Mouse (Mus musculus) G1E (cell line): ENCODE data around the gene Rnf212.

ENCODE experiments used
- CTCF ChIP-seq: IDR thresholded peaks from 2 replicates; pipeline ENCODE4 v1.5.1; 2012; ENCODE audit warnings: low read depth, low read length, inconsistent platforms, mixed read lengths
- POLR2AphosphoS5 ChIP-seq: IDR thresholded peaks from 2 replicates; pipeline ENCODE4 v1.6.1; 2012; ENCODE audit warnings: low read depth, low read length, inconsistent platforms; ENCODE audit not compliant: insufficient replicate concordance
- TAL1 ChIP-seq: conservative IDR thresholded peaks from 2 replicates; pipeline ENCODE4 v1.6.1; 2012; ENCODE audit warnings: low read depth, low read length, inconsistent platforms, mixed read lengths

DNA sequence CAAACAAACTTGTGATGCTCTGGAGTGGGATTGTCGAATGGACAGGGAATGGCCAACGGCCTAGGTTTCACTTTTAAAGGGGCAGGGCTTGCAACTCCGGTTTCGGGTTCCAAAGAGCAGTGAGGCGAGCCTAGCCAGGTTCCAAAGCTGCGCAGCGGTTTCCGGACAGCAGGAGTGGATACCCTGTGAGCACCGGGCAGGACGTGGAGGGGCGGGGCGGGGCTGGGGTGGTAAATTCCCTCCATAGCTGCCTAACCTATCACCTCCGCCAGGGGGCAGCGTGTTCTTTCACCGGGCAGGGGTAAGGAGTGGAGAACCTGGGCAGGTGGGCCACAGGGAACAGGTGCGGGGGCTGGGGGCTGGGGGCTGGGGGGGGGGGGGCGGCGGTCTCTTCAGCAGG lies 82.5 kb downstream of the Rnf212 start, which contains the start of gene Fgfrl1:
- TF ChIP-seq CTCF (no peak), POLR2AphosphoS5 (no peak), TAL1 (no peak)
